Mouse (Mus musculus) heart, embryonic 15.5 days (tissue): Measurements from ENCODE around the gene Fank1. TPM values are rescaled to one million over a fixed set of nuclear protein-coding genes. Genes with fewer than 3 reads are reported as not detected.
A peak's percentile ranks its signal among the peaks of the same experiment; 100 is the strongest.

Experiments used
- ATAC-seq: fragments of 200-750 bp; cut with Nextera tagmentation; replicated peaks from 2 replicates; pipeline ENCODE4 v1.8.0; 2017; ENCODE audit warnings: low read depth, moderate TSS enrichment; ENCODE audit not compliant: insufficient number of reproducible peaks, insufficient read depth, low FRiP score
- H3K27ac ChIP-seq: fragments of 300-500 bp; sonication (generic); 2 replicates; pipeline ENCODE4 v1.5.1; 2015; ENCODE audit warnings: mild to moderate bottlenecking, inconsistent platforms
- H3K27me3 ChIP-seq: fragments of 300-500 bp; sonication (generic); 2 replicates; pipeline ENCODE4 v1.6.1; 2015; ENCODE audit warnings: inconsistent platforms
- H3K36me3 ChIP-seq: fragments of 300-500 bp; sonication (generic); 2 replicates; pipeline ENCODE4 v1.6.1; 2015; ENCODE audit warnings: mild to moderate bottlenecking, inconsistent platforms
- H3K4me1 ChIP-seq: fragments of 300-500 bp; sonication (generic); replicated peaks from 2 replicates; pipeline ENCODE4 v1.6.1; 2015; ENCODE audit warnings: inconsistent platforms
- H3K4me2 ChIP-seq: fragments of 300-500 bp; sonication (generic); 2 replicates; pipeline ENCODE4 v1.6.1; 2015; ENCODE audit warnings: inconsistent platforms, mild to moderate bottlenecking, moderate library complexity
- H3K4me3 ChIP-seq: fragments of 300-500 bp; sonication (generic); 2 replicates; pipeline ENCODE4 v1.5.1; 2015; ENCODE audit warnings: mild to moderate bottlenecking, inconsistent platforms
- H3K9ac ChIP-seq: fragments of 300-500 bp; sonication (generic); 2 replicates; pipeline ENCODE4 v1.6.1; 2015; ENCODE audit warnings: mild to moderate bottlenecking, inconsistent platforms
- H3K9me3 ChIP-seq: fragments of 300-500 bp; sonication (generic); replicated peaks from 2 replicates; pipeline ENCODE4 v1.6.1; 2016; ENCODE audit warnings: inconsistent platforms
- WGBS: fragments of 180-500 bp; shearing (Covaris S2); methylation state at CpG from one replicate; pipeline ENCODE4 v1.1.7; 2015; ENCODE audit warnings: mixed read lengths; 5-methylcytosine and 5-hydroxymethylcytosine counted together
- polyA plus RNA-seq: library from polyadenylated mRNA; unstranded; fragments of >200 nt; fragmentation: Nextera tagmentation; extraction: Ambion mirVana; gene quantifications from 2 replicates; pipeline ENCODE4 v1.2.1, GENCODE M21; 2015

Fank1 gene
- polyA plus RNA-seq, 1 experiment from 2014 or later, result 0.18 TPM

DNA sequence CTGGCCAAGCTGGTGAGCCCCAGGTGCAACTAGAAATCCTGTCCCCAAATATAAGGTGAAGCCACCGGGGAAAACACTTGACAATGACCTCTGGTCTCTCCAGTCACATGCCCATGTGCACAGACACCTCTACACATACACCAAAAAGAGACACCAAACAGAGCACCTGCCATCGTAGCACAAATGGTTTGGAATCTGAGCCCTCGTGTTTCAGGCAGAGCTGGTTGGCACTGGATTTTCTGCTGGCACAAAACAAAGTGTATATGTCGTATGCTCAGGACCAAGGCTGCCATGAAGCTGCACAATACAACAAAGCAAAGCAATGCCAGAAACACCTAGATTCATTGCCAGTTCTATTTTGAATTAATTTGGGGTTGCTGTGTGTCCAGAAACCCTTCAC is 8.6 kb upstream of the Fank1 start:
- WGBS, result 77% methylated on average over 4 of the region's 4 CpGs

DNA sequence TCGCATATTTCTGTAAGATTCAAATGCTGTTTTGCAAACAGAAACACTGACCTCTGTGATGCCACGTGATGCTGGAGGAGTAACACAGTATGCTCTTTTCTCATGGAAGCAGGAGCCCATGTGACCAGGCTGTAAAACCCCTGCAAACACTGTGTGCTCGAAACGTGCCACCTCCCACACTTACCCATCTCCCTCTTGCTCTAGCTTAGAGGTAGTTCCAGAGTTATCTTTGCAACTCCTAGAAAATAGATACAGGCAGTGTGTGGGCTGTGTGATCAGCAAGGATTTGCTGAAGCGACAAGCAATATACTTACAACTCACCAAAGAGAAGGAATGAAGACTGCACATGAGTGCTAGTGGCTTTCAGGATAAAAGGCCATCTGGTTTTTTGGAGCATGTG is 8.1 kb upstream of the Fank1 start:
- Histone ChIP-seq H3K9ac (no peak overlapping the region), H3K4me1 (peaks cover 8% of the 10 kb centered on the region), H3K4me3 (no peak overlapping the region), H3K9me3 (no peaks in the 10 kb centered on the region), H3K27me3 (no peaks in the 10 kb centered on the region), H3K27ac (no peak overlapping the region), H3K36me3 (no peaks in the 10 kb centered on the region), H3K4me2 (no peak overlapping the region)
- WGBS, result 68% methylated on average over 5 of the region's 5 CpGs
- ATAC-seq, result no peak

More for the DNA sequence above, 8.6 kb upstream of the Fank1 start:
- H3K4me2 ChIP-seq, result no peak overlapping the region
- peaks cover 8% of the 10 kb centered on the region for H3K4me1 ChIP-seq
- no peak overlapping the region for H3K4me3 ChIP-seq
- no peak overlapping the region for H3K27ac ChIP-seq
- H3K36me3 ChIP-seq, result no peaks in the 10 kb centered on the region
- no peak overlapping the region for H3K9ac ChIP-seq
- no peak for ATAC-seq
- no peaks in the 10 kb centered on the region for H3K27me3 ChIP-seq
- no peaks in the 10 kb centered on the region for H3K9me3 ChIP-seq

DNA sequence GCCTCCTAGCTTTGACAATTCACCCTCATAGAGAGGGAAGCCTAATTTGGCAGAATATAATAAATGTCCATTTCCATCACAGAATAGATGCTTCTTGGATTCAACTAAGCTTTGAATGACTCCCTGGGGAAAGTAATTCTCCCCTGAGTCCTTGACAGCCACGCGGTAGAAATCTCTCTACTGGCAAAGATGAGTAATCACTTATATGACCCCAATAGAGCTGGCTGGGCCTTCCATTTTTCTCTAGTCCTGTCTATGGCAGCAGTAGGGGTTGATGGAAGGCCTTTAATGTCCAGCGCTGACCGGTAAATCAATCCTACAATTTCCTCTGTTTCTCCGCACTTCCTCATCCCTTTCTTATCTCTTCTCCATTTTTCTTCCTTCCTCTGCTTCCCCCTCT is 1.5 kb upstream of the Fank1 start:
- Histone ChIP-seq H3K27ac (no peak overlapping the region), H3K4me3 (no peak overlapping the region), H3K4me1 (peaks cover 19% of the 10 kb centered on the region), H3K9me3 (no peaks in the 10 kb centered on the region), H3K4me2 (peak overlapping the region; percentile 83), H3K9ac (no peak overlapping the region), H3K36me3 (no peaks in the 10 kb centered on the region), H3K27me3 (no peaks in the 10 kb centered on the region)
- no peak for ATAC-seq
- 58% methylated on average over 5 of the region's 5 CpGs for WGBS

DNA sequence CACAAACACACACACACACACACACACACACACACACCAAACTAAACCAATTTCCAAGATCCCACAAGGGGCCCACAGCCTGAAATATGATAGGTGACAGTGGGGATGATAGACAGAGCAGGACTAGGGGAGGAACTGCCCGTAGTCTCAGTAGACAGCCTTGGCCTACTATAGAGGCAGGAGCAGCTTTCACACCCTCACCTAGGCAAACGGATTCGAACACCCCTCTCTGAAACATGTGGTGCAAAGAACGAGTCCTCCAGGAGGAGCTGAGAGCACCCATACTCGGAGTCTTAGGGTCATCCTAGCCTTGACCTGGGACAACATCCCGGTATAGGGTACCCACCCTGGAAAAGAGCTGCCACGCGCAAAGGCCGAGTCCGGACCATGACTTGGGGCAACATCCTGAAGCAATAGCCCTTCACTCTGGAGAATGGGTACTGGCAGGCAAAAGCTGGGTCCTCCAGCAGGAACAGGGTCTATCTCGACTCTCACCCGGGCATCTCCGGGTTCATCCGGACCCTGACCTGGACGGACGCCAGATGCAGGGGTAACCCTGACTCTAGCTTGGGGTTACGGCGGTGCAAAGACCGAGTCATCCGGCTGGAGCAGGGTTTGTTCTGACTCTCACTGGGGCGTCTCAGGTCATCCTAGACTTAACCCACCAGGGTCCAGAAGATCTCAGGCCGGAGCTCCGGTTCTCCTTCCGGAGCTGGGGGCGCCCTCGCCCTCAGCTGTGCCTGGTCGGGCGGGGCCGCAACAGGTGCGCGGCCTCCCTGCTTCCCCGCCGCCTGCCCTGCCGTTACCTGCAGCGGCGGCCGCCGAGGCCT is 650 bp upstream of the Fank1 start:
- Histone ChIP-seq H3K27ac (peak overlapping the region; percentile 41; the same call in 1 of the 2 replicates), H3K4me2 (peak overlapping the region; percentile 83), H3K4me1 (peaks cover 19% of the 10 kb centered on the region), H3K36me3 (no peaks in the 10 kb centered on the region), H3K9ac (peak overlapping the region; percentile 87), H3K27me3 (no peaks in the 10 kb centered on the region), H3K4me3 (peak overlapping the region; percentile 90), H3K9me3 (no peaks in the 10 kb centered on the region)
- WGBS, result 4% methylated on average over 38 of the region's 38 CpGs
- peak; percentile 0; the same call in 1 of the 2 replicates for ATAC-seq

DNA sequence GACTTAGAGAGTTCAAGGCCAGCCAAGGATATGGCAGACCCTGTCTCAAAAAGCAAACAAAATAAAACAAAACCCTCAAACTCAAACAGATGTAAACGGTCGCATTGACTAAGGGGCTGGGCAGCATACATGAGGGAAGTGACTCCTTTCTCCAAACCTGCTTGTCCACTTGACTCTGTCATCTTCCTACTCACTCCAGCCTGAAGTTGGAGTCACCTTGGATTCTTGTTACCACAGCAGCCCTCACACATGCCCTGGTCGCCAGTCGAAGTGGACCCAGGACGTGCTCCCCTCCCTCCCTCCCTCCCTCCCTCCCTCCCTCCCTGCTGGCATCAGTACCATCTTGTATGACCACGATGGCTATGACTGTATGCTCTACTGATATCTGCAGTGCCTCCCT is 4.9 kb downstream of the Fank1 start:
- no peaks in the 10 kb centered on the region for H3K9me3 ChIP-seq
- 56% methylated on average over 6 of the region's 6 CpGs for WGBS
- ATAC-seq, result no peak

DNA sequence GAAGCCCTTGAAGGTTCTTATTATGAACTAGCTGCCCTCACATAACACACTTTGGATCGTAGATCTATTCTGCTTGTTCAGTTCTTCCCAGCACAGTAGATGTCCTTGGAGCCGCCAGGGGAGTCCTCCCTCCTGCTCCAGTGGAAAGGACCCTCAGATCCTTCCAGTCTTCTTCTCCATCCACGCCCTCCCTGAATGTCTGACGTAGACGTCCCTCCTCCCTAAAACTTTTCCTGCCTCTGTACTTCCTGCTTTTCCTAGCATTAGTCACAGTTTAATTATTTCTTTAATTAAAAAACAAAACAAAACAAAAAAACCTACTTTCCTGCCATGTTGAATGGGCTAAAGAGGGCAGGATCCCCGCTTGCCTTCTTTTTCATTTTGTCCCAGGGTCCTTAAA is 5.3 kb downstream of the Fank1 start:
- Histone ChIP-seq H3K27ac (no peak overlapping the region), H3K4me2 (no peak overlapping the region; the same call in 1 of the 2 replicates), H3K36me3 (no peaks in the 10 kb centered on the region), H3K9me3 (no peaks in the 10 kb centered on the region), H3K27me3 (no peaks in the 10 kb centered on the region), H3K9ac (no peak overlapping the region), H3K4me3 (no peak overlapping the region), H3K4me1 (0 out of 2 replicates have a peak, but pooled peaks cover 2% of the 10 kb centered on the region)
- WGBS, result 64% methylated on average over 6 of the region's 6 CpGs
- no peak for ATAC-seq

More for the DNA sequence above, 4.9 kb downstream of the Fank1 start:
- Histone ChIP-seq H3K4me1 (0 out of 2 replicates have a peak, but pooled peaks cover 2% of the 10 kb centered on the region), H3K4me3 (no peak overlapping the region), H3K9ac (no peak overlapping the region), H3K27me3 (no peaks in the 10 kb centered on the region), H3K36me3 (no peaks in the 10 kb centered on the region), H3K27ac (no peak overlapping the region), H3K4me2 (no peak overlapping the region)

DNA sequence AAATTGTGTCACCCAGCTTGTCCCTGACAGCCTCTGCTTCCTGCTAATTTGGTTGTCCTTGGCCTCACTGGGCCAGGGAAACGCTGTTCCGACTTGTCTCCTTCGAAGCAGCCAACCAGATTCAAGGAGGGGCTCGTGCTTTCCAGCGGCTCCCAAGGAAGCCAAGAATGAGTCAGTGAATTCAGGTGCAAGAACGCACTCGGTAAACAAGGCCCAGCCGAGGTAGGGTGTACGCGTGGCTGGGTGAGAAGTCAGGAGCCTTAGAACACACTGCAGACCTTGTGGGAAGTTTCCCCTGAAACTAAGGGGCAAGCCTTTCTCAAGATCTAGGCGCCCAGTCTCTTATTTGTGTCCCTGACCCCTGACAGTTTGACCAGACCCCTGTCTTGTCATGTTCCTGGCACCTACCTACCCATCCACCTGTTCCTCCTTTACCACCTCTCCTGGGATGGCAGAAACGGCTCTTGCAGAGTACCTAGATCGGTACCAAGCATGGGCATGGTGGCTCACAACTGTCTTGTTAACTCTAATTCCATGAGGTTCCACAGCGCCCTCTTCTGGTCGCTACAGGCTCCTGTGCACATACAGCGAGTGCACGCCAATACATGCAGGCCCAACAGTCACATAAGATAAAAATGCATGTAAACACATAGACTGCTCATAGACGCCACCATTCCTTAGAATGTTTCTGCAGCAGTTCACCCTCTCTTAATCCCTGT is 6.2 kb downstream of the Fank1 start, which contains the start of gene Dhx32:
Dhx32 (minus strand) TSS at position 10 of the 719 bp plus-strand sequence.
- H3K9ac ChIP-seq, result no peak within 1 kb of the TSS
- no peaks in the 10 kb centered on the region for H3K36me3 ChIP-seq
- H3K4me2 ChIP-seq, result peak within 1 kb of the TSS; percentile 33
- H3K27ac ChIP-seq, result no peak within 1 kb of the TSS
- H3K4me3 ChIP-seq, result no peak within 1 kb of the TSS
- ATAC-seq, result peak; percentile 50
- WGBS, result 23% methylated on average over 18 of the region's 18 CpGs
- H3K4me1 ChIP-seq, result 0 out of 2 replicates have a peak, but pooled peaks cover 2% of the 10 kb centered on the region
- H3K9me3 ChIP-seq, result no peaks in the 10 kb centered on the region
- H3K27me3 ChIP-seq, result no peaks in the 10 kb centered on the region

DNA sequence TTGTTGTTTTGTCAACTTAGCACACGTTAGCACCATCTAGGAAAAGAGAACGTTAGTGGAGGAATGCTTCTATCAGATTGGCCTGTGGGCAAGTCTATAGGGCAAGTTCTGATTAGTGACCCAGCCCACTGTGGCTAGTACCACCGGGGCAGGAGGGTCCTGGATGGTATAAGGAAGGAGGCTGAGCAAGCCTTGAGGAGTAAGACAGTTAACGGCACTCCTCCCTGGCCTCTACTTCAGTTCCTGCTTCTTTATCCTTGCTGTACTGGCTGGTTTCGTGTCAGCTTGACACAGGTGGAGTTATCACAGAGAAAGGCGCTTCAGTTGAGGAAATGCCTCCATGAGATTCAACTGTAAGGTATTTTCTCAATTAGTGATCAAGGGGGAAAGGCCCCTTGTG is 10.9 kb downstream of the Fank1 start:
- Histone ChIP-seq H3K4me1 (0 out of 2 replicates have a peak, but pooled peaks cover 2% of the 10 kb centered on the region), H3K36me3 (no peaks in the 10 kb centered on the region), H3K27ac (no peak overlapping the region), H3K9me3 (no peaks in the 10 kb centered on the region), H3K9ac (no peak overlapping the region), H3K27me3 (no peaks in the 10 kb centered on the region), H3K4me2 (no peak overlapping the region), H3K4me3 (no peak overlapping the region)
- WGBS, result 79% methylated on average over 6 of the region's 6 CpGs
- ATAC-seq, result no peak

DNA sequence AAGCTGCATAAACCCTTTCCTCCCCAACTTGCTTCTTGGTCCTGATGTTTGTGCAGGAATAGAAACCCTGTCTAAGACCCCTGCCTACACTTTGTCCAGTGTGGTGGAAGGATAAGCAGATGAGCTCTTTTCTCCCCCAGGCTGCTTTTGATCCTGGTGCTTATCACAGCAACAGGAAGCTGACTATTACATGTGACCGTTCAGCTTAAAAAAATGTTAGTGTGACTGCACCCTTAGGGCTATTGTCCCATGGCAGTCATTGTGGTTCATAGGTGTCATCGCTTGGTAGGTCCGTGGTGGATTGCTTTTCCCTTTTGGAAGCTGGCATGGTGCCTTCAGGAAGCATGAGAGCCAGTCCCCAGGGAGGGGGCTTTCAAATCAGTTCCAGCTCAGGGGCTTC is 11.5 kb downstream of the Fank1 start:
- ATAC-seq, result no peak
- H3K4me1 ChIP-seq, result no peaks in the 10 kb centered on the region
- 52% methylated on average over 3 of the region's 3 CpGs for WGBS
- no peak overlapping the region for H3K4me2 ChIP-seq
- H3K9ac ChIP-seq, result no peak overlapping the region
- H3K36me3 ChIP-seq, result no peaks in the 10 kb centered on the region
- H3K27ac ChIP-seq, result no peak overlapping the region
- H3K4me3 ChIP-seq, result no peak overlapping the region
- H3K27me3 ChIP-seq, result no peaks in the 10 kb centered on the region
- H3K9me3 ChIP-seq, result no peaks in the 10 kb centered on the region

DNA sequence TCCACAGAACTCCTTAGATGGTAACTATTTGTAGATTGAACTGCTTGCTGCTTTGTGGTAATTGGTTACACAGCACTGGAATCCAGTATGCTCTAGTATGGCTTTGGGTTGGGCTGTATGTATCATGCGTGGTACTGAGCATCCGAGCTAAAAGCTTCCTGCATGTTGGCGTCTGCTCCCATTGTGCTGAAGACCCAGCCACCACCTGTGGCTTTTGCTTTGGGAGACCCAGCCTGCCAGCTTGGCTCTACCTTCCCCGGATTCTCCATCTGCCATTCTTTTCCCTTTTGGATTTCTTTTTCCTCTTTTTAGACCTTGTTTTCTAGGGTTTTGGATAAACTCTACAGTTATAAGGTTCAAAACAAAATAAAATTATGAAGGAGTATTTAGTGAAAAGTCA is 13.5 kb downstream of the Fank1 start:
- H3K36me3 ChIP-seq, result no peaks in the 10 kb centered on the region
- H3K4me2 ChIP-seq, result no peak overlapping the region
- H3K27ac ChIP-seq, result no peak overlapping the region
- ATAC-seq, result no peak
- peaks cover 7% of the 10 kb centered on the region; the same call in 1 of the 2 replicates for H3K4me1 ChIP-seq
- H3K4me3 ChIP-seq, result no peak overlapping the region
- H3K9me3 ChIP-seq, result no peaks in the 10 kb centered on the region
- WGBS, result 92% methylated on average over 4 of the region's 4 CpGs
- no peaks in the 10 kb centered on the region for H3K27me3 ChIP-seq
- no peak overlapping the region for H3K9ac ChIP-seq

DNA sequence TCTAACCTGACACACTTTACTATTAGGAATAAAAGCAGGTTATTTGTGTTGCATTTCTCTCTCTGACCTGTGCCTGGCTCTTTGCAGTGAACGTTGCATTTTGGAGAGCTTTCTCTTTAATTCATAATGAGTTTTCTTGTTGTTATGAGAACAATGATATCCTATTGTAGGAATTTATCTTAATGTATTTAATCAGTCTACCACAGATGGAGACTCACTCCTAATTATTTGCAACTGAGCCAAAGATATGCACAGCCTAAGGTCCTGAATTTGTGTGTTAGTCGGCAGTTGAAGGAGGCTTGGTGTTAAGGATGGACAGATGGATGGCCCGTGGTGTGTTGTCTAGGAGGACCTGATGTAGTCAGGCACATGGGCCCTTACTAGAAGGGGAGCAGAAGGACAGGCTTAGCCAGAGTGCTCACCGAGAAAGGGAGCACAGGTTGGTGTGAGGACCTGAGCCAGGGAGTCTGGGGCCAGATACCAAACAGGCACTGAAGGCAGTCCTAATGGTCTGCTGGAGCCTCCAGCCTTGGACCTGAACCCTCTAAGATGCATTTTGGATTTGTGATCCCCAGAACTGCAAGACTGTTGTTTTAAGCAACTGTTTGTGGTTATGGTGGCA is 14.1 kb downstream of the Fank1 start:
- ATAC-seq, result no peak
- 82% methylated on average over 4 of the region's 4 CpGs for WGBS
- Histone ChIP-seq H3K27me3 (no peaks in the 10 kb centered on the region), H3K9ac (no peak overlapping the region), H3K36me3 (no peaks in the 10 kb centered on the region), H3K4me1 (peaks cover 7% of the 10 kb centered on the region; the same call in 1 of the 2 replicates), H3K4me3 (no peak overlapping the region), H3K27ac (no peak overlapping the region), H3K9me3 (no peaks in the 10 kb centered on the region), H3K4me2 (no peak overlapping the region)
